Mouse (Mus musculus): ENCODE data around the gene Hoxc12. TPM values are rescaled to one million over a fixed set of nuclear protein-coding genes. Genes with fewer than 3 reads are reported as not detected.

Hoxc12 gene
- polyA plus RNA-seq, 1 experiment from 2014 or later: not detected

DNA sequence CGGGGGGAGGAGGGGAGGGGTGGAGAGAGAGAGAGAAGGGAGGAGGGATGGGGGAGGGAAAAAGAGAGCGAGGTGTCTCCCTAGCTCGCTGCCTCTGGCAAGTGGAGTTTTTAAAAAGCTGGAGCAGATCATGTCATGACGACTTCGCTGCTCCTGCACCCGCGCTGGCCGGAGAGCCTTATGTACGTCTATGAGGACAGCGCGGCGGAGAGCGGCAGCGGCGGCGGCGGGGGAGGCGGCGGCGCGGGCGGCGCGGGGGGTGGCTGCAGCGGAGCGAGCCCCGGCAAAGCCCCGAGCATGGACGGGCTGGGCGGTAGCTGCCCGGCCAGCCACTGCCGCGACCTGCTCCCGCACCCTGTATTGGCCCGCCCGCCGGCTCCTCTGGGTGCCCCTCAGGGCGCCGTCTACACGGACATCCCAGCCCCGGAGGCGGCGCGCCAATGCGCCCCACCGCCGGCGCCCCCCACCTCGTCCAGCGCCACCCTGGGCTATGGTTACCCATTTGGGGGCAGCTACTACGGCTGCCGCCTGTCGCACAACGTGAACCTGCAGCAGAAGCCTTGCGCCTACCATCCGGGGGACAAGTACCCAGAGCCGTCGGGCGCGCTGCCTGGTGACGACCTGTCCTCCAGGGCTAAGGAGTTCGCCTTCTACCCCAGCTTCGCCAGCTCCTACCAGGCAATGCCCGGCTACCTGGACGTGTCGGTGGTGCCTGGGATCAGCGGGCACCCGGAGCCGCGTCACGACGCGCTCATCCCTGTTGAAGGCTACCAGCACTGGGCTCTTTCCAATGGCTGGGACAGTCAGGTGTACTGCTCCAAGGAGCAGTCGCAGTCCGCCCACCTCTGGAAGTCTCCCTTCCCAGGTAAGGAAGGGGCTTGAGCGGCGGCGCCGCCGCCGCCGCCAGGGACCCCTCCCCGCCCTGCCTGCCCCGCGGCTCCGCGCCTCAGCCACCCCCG, 15.2 kb upstream of the Hoxc12 start, which contains the start of gene Hoxc13:
Gene Hoxc13, plus strand, starts transcription at position 51 of the 959 bp plus-strand sequence.
- TF ChIP-seq CTCF (IDR thresholded peaks at IDR 0.05; ENCODE audit: low read depth): no peak
- Histone ChIP-seq H3K27ac (no peak within 1 kb of the TSS), H3K27me3 (ENCODE audit: insufficient read depth, low read length) (peaks cover 88% of the 10 kb centered on the region), H3K4me1 (replicated peaks; ENCODE audit: insufficient read depth, low read length) (0 out of 2 replicates have a peak, but pooled peaks cover 6% of the 10 kb centered on the region), H3K4me3 (replicated peaks; ENCODE audit: low read depth, low read length) (peak within 1 kb of the TSS; percentile 21), H3K9ac (ENCODE audit: low read depth, low read length) (no peak within 1 kb of the TSS), H3K36me3 (ENCODE audit: insufficient read depth, low read length) (no peaks in the 10 kb centered on the region), H3K4me2 (ENCODE audit: low read length) (peak within 1 kb of the TSS; percentile 45), H3K9me3 (replicated peaks; ENCODE audit: low read length) (no peaks in the 10 kb centered on the region)
- WGBS: 1% methylated on average over 69 of the region's 88 CpGs
- ATAC-seq (replicated peaks; ENCODE audit: low FRiP score, low read depth) (peak; percentile 54), DNase-seq (ENCODE audit: low spot score) (no peak)

DNA sequence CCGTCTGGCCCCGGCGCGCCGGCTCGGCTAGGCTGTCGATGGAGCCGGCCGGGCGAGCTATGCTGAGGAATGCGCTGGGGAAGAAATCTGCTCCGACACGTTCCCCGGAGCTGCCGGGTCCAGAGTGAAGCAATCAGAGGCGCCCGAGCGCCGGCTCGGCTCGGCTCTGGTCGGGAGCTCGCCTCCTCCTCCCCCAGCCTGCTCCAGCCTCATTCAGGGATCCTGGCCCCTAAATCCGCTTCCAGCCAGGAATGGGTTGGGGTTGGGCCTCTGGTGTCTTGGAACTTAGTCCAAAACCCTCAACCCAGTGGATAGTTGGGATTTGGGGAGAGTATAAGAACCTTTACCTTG, 14.6 kb upstream of the Hoxc12 start:
- 0 out of 2 replicates have a peak, but pooled peaks cover 6% of the 10 kb centered on the region for H3K4me1 ChIP-seq (replicated peaks; ENCODE audit: insufficient read depth, low read length)
- H3K27me3 ChIP-seq (ENCODE audit: insufficient read depth, low read length): peaks cover 86% of the 10 kb centered on the region
- peak; percentile 67 for DNase-seq (ENCODE audit: low spot score)
- peak overlapping the region; percentile 21; the same call in 1 of the 2 replicates for H3K4me3 ChIP-seq (replicated peaks; ENCODE audit: low read depth, low read length)
- ATAC-seq (replicated peaks; ENCODE audit: low FRiP score, low read depth): no peak
- H3K9ac ChIP-seq (ENCODE audit: low read depth, low read length): no peak overlapping the region
- 0% methylated on average over 23 of the region's 24 CpGs for WGBS
- no peak for TF ChIP-seq CTCF (IDR thresholded peaks at IDR 0.05; ENCODE audit: low read depth)
- no peak overlapping the region for H3K27ac ChIP-seq
- 0 out of 2 replicates have a peak overlapping the region, but pooled peaks have one; percentile 45 for H3K4me2 ChIP-seq (ENCODE audit: low read length)
- no peaks in the 10 kb centered on the region for H3K9me3 ChIP-seq (replicated peaks; ENCODE audit: low read length)
- H3K36me3 ChIP-seq (ENCODE audit: insufficient read depth, low read length): no peaks in the 10 kb centered on the region

- no peak overlapping the region for H3K9ac ChIP-seq (ENCODE audit: low read depth, low read length)
- DNase-seq (ENCODE audit: low spot score) (no peak), ATAC-seq (replicated peaks; ENCODE audit: low FRiP score, low read depth) (no peak)
- H3K36me3 ChIP-seq (ENCODE audit: insufficient read depth, low read length): no peaks in the 10 kb centered on the region
- WGBS: 20% methylated on average over 6 of the region's 6 CpGs
- H3K4me1 ChIP-seq (replicated peaks; ENCODE audit: insufficient read depth, low read length): 0 out of 2 replicates have a peak, but pooled peaks cover 6% of the 10 kb centered on the region
- H3K4me3 ChIP-seq (replicated peaks; ENCODE audit: low read depth, low read length): no peak overlapping the region
- H3K9me3 ChIP-seq (replicated peaks; ENCODE audit: low read length): no peaks in the 10 kb centered on the region
- no peak overlapping the region for H3K4me2 ChIP-seq (ENCODE audit: low read length)
- no peak overlapping the region for H3K27ac ChIP-seq
- H3K27me3 ChIP-seq (ENCODE audit: insufficient read depth, low read length): peaks cover 86% of the 10 kb centered on the region
- no peak for TF ChIP-seq CTCF (IDR thresholded peaks at IDR 0.05; ENCODE audit: low read depth)
Observed at GRCm38 (mm10) chr15:102922636-102923500, 13.7 kb upstream of the Hoxc12 start.

GRCm38 (mm10) chr15:102927032-102927645, 9.4 kb upstream of the Hoxc12 start:
- ATAC-seq (replicated peaks; ENCODE audit: low FRiP score, low read depth): no peak
- no peak overlapping the region for H3K9ac ChIP-seq (ENCODE audit: low read depth, low read length)
- no peak for DNase-seq (ENCODE audit: low spot score)
- H3K4me3 ChIP-seq (replicated peaks; ENCODE audit: low read depth, low read length): no peak overlapping the region
- H3K4me2 ChIP-seq (ENCODE audit: low read length): no peak overlapping the region
- TF ChIP-seq CTCF (IDR thresholded peaks at IDR 0.05; ENCODE audit: low read depth): no peak
- no peaks in the 10 kb centered on the region for H3K9me3 ChIP-seq (replicated peaks; ENCODE audit: low read length)
- no peaks in the 10 kb centered on the region for H3K36me3 ChIP-seq (ENCODE audit: insufficient read depth, low read length)
- 1% methylated on average over 40 of the region's 40 CpGs for WGBS
- H3K4me1 ChIP-seq (replicated peaks; ENCODE audit: insufficient read depth, low read length): no peaks in the 10 kb centered on the region
- H3K27me3 ChIP-seq (ENCODE audit: insufficient read depth, low read length): peaks cover 91% of the 10 kb centered on the region
- no peak overlapping the region for H3K27ac ChIP-seq

DNA sequence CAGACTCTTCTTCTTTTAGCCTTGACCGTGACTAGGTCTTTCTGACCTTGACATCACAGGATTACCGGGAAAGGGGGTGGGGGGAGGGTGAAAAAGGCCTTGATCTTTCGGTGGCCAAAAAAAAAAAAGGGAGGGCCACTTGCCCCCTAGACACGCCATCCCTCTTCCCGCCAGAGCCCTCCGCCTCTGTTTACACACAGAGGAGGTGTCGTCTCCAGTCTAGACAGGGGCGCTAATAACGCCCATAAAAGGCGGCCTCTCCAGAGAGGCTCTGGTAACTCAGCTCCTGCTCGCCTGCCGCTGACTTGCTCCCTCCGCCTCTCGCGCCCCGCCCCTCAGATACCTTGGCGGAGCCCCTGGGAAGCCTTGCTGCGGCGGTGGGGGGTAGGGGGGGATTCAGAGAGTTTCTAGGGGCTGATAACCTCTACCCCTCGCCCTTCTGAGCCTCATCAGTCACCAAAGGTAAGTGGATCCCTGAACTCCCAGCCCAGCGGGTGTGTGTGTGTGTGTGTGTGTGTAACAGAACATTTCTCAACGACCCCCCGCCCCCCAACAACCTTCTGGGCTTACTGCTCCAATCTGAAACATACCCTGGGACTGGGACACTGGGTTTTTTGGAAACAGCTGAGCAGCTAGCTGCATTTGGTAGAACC, 4.7 kb upstream of the Hoxc12 start:
- H3K9ac ChIP-seq (ENCODE audit: low read depth, low read length): no peak overlapping the region
- ATAC-seq (replicated peaks; ENCODE audit: low FRiP score, low read depth) (no peak), DNase-seq (ENCODE audit: low spot score) (no peak)
- no peaks in the 10 kb centered on the region for H3K36me3 ChIP-seq (ENCODE audit: insufficient read depth, low read length)
- no peak for TF ChIP-seq CTCF (IDR thresholded peaks at IDR 0.05; ENCODE audit: low read depth)
- no peaks in the 10 kb centered on the region for H3K4me1 ChIP-seq (replicated peaks; ENCODE audit: insufficient read depth, low read length)
- H3K27me3 ChIP-seq (ENCODE audit: insufficient read depth, low read length): peaks cover 96% of the 10 kb centered on the region
- no peak overlapping the region for H3K27ac ChIP-seq
- no peak overlapping the region for H3K4me2 ChIP-seq (ENCODE audit: low read length)
- WGBS: under 1% methylated on average over 23 of the region's 23 CpGs
- H3K9me3 ChIP-seq (replicated peaks; ENCODE audit: low read length): no peaks in the 10 kb centered on the region
- H3K4me3 ChIP-seq (replicated peaks; ENCODE audit: low read depth, low read length): no peak overlapping the region
